Mouse (Mus musculus) CD4-positive, CD25-positive, alpha-beta regulatory T cell, adult 2 months (primary cell): ENCODE results near the gene Adgrl1.

Source experiments
- DNase-seq: peaks from one replicate; pipeline ENCODE4 v3.0.0-alpha.2; 2012; ENCODE audit warnings: low read depth, low spot score

Adgrl1 gene

GRCm38 (mm10) chr8:83989243-83989642, 89.3 kb downstream of the Adgrl1 start:
- DNase-seq = no peak

DNA sequence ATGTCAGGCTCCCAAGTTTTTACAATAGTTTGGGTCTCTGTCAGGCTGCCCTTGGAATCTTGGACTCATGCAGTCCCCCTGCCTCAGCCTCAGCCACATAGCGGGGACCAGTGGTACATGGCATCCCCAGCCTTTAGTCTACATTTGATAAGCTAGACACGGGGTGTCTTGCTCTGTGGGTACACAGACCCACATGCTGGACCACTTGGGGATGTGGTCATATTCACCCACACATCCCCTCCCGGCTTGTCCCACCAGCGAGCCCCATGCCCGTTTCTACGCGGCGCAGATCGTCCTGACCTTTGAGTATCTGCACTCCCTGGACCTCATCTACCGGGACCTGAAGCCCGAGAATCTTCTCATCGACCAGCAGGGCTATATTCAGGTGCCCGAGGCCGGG, 90.3 kb downstream of the Adgrl1 start:
- no peak for DNase-seq
